Mouse (Mus musculus) forelimb bud, embryonic 11.5 days (tissue): ENCODE data around the gene I830077J02Rik.

ENCODE experiments used
- DNase-seq: peaks from one replicate; pipeline ENCODE4 v3.0.0-alpha.2; 2012; ENCODE audit warnings: low read depth, low spot score

I830077J02Rik gene

DNA sequence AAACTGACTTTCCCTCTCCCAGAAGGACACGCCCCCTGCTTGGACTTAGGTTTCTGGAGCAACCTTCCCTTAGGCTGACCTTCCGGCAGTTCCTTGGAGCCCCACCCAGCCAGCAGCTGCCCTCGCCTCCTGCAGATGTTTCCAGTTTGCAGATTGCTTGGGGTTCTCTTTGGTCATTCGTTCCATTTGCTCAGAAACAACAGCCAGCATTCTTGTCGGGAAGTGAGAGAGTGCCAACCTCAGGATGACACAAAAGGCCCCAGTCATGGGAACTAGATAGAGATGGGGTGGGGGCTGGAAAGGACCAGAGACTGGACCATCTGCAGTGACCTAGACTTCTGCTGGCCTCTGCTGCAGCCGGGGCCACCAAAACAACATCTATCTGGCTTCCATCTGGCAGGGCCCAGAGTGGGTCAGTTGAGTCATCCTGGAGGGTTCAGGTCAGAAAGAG lies 38.5 kb downstream of the I830077J02Rik start:
- peak; percentile 40 for DNase-seq

- DNase-seq, result no peak
Measured at GRCm38 (mm10) chr3:105892572-105893495, 39.6 kb downstream of the I830077J02Rik start.

DNA sequence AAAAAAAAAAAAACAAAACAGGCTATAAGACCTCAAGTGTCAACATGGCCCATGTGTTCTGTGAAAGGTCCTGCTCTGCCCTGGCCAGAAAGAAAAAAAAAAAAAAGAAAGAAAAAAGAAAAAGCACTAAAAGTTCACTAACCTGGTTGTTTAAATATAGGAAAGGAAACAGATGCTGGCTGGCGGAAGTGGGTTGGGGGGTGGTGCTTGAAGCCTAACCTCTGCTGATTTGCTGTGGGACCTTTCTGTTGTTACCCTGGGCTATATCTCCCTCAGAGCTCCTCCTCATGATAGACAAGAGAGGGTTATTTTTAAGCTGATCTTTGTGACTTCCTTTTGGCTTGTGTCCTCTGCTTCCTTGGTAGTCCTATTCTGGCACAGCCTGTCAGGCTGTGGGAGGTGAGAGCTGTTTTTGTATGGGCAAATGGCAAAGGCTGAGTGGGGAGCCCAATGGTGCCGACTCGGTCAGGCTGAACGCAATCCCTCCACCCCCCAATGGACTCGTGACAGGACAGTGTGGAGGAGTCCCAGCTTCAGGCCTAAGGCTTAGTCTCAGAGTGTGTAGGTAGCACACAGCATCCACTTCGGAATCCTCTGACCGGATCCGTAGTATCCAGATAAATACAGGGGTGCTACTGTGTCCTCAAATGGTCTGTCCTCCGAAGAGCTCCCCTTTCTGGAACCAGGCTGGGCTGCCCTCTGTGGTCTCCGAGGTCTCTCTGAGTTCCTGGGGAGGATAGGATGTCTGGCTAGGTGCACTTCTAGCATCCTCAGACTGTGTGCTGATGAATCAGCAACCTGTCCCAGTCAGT lies 40.5 kb downstream of the I830077J02Rik start:
- no peak for DNase-seq

DNA sequence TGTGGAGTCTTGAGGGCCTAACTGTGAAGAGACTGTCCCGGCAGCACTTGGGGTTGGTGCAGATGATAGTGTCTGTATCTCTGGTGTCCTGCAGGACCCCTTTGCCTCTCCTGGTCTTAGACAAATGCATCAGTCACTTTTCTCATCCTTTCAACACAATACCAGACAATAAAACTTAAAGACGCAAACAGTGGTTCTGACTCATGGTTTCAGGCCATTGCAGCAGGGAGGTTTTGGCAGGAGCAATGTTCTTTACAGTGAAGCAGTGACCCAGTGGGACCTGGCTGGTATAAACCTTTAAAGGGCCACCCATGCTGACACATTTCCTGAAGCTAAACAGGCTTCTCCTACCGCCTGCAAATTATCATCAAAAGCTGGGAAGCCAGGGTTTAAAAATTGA lies 41.3 kb downstream of the I830077J02Rik start:
- DNase-seq, result no peak

GRCm38 (mm10) chr3:105890220-105890619 lies 42.2 kb downstream of the I830077J02Rik start:
- DNase-seq, result no peak

DNA sequence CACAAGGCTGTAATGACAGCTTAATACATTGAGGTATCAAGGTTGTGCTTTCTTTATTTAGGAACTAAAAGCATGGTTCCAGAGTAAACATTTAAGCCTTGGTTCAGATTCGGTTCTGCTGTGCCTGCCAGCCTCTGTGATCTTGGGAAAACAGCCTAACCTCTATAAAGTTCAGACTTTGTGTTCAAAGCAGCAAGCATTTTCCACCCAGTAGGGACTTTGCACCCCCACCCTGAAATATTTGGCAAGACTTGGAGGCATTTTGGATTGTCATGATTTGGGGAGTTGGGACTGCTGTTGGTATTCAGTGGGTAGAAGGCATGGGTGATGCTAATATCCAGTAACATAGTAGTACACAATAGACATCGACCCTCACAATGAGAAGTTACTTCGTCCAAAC lies 43.5 kb downstream of the I830077J02Rik start:
- no peak for DNase-seq

GRCm38 (mm10) chr3:105883111-105883510 lies 49.4 kb downstream of the I830077J02Rik start:
- DNase-seq, result no peak

DNA sequence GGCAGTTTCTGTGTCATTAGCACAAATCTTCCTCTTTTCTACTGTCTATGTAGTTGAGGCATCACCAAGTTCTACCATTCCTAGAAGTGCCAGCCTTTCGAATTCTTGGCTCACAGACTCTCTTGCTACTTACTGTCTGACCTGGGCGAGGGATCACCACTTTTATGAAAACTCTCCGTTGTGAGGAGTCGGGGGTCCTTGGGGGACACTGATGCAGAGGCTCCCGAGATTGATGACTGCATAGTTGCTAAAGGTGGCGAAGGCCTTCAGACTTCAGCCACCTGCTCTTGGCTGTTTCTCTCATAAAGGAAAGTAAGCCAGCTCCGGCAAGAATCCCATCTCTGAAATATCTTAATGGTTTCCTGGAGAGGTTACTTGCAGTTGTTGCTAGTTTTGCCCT lies 50.4 kb downstream of the I830077J02Rik start:
- no peak for DNase-seq

DNA sequence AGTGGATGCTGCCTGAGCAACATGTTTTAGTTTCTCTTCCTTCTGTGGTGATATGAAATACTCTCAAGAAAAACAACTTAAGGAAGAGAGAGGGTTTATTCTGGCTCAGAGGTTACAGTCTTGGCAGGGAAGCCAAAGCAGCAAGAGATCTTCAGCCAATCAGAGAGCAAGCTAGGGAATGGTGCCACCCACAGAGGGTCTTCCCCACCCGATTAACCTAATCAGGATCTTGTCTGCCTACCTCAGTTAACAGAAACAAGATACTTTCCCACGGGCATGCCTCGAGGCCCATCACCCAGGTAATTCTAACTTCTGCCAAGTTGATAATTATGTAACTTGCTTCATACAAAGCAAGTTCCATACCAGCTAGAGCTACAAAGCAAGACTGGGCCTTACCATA lies 52.0 kb downstream of the I830077J02Rik start:
- DNase-seq, result no peak

- DNase-seq, result no peak
Measured at GRCm38 (mm10) chr3:105878751-105879150, 53.7 kb downstream of the I830077J02Rik start.

DNA sequence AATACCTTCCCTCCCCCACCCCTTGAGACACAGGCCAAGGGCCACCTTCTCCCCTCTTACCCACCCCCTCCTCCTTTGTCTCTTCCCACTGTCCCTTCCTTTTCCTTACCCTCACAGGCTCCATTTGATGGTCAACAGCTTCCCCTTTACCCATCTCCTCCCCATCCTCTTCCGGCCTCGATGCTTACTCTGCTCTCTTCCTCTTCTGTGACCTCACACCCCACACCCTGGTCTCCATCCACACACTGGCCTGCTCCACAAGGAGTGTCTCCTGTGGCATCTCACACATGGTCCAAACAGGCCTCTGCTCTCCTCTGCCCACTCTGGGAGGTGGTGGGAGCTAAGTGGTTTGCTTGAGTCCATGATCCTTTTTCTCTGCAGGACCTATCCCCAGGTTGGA lies 54.5 kb downstream of the I830077J02Rik start:
- no peak for DNase-seq

GRCm38 (mm10) chr3:105877252-105877803 lies 55.1 kb downstream of the I830077J02Rik start:
- no peak for DNase-seq

DNA sequence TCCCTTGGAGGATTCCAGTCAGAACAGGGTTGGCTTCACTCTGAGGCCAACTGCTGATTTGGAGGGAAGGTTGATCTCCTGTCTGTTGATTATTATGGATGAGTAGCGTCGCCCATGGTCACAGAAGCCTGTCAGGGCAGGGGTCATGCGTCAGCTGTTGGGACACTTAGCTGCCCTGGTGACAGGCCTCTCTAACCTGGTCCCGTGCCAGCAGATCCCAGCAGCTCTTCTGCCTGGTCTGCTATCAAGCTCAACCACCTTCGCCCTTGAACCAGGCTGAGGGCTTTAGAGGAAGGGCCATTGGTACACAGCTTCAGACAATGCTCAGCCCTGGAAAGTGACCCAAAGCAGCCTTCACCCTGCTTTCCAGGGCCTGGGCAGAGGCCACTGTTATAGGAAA lies 56.4 kb downstream of the I830077J02Rik start:
- DNase-seq, result no peak
